Mouse (Mus musculus) hindbrain, embryonic 10.5 days (tissue): Measurements from ENCODE around the gene Tmem101. TPM values are rescaled to one million over a fixed set of nuclear protein-coding genes. Genes with fewer than 3 reads are reported as not detected.

Source experiments
- DNase-seq: peaks from one replicate; pipeline ENCODE4 v3.0.0-alpha.2; 2017; ENCODE audit warnings: low spot score
- H3K27ac ChIP-seq: fragments of 300-500 bp; sonication (generic); 2 replicates; pipeline ENCODE4 v1.5.1; 2016; ENCODE audit warnings: mild to moderate bottlenecking, moderate library complexity
- H3K27me3 ChIP-seq: fragments of 300-500 bp; sonication (generic); 2 replicates; pipeline ENCODE4 v1.6.1; 2016; ENCODE audit warnings: mild to moderate bottlenecking; ENCODE audit not compliant: poor library complexity, insufficient read depth, severe bottlenecking
- H3K36me3 ChIP-seq: fragments of 300-500 bp; sonication (generic); 2 replicates; pipeline ENCODE4 v1.6.1; 2016; ENCODE audit warnings: mild to moderate bottlenecking, moderate library complexity
- H3K4me1 ChIP-seq: fragments of 300-500 bp; sonication (generic); replicated peaks from 2 replicates; pipeline ENCODE4 v1.6.1; 2016; ENCODE audit warnings: mild to moderate bottlenecking
- H3K4me3 ChIP-seq: fragments of 300-500 bp; sonication (generic); 2 replicates; pipeline ENCODE4 v1.5.1; 2016; ENCODE audit warnings: mild to moderate bottlenecking, moderate library complexity
- H3K9me3 ChIP-seq: fragments of 300-500 bp; sonication (generic); 2 replicates; pipeline ENCODE4 v1.6.1; 2016; ENCODE audit warnings: mild to moderate bottlenecking, moderate library complexity
- WGBS: fragments of 180-500 bp; shearing (Covaris S2); methylation state at CpG from one replicate; pipeline ENCODE4 v1.1.7; 2016; 5-methylcytosine and 5-hydroxymethylcytosine counted together
- polyA plus RNA-seq: library from polyadenylated mRNA; unstranded; fragments of >200 nt; fragmentation: Nextera tagmentation; extraction: Ambion mirVana; gene quantifications from 2 replicates; pipeline ENCODE4 v1.2.1, GENCODE M21; 2016

Gene Tmem101
- polyA plus RNA-seq = 36.1 and 41.2 TPM in 2 replicates

GRCm38 (mm10) chr11:102156039-102156785 is at the start of gene Tmem101:
Gene Tmem101 (minus strand): TSS chr11:102156404.
- H3K4me1 ChIP-seq = peaks cover 15% of the 10 kb centered on the region
- H3K36me3 ChIP-seq = peaks cover 36% of the 10 kb centered on the region
- H3K27me3 ChIP-seq = no peaks in the 10 kb centered on the region
- peak within 1 kb of the TSS; percentile 89 for H3K4me3 ChIP-seq
- under 1% methylated on average over 37 of the region's 37 CpGs for whole genome bisulfite sequencing
- no peaks in the 10 kb centered on the region for H3K9me3 ChIP-seq
- peak; percentile 88 for DNase-seq
- H3K27ac ChIP-seq = peak within 1 kb of the TSS; percentile 91

- H3K4me3 ChIP-seq = no peak overlapping the region
- H3K9me3 ChIP-seq = no peaks in the 10 kb centered on the region
- no peaks in the 10 kb centered on the region for H3K27me3 ChIP-seq
- H3K27ac ChIP-seq = no peak overlapping the region
- H3K4me1 ChIP-seq = peaks cover 7% of the 10 kb centered on the region
- H3K36me3 ChIP-seq = peaks cover 98% of the 10 kb centered on the region
- 83% methylated on average over 12 of the region's 12 CpGs for whole genome bisulfite sequencing
- DNase-seq = no peak
Measured at GRCm38 (mm10) chr11:102201408-102201821, 45.2 kb upstream of the Tmem101 start.

GRCm38 (mm10) chr11:102199856-102200255 is 43.7 kb upstream of the Tmem101 start:
- H3K36me3 ChIP-seq = peaks cover 98% of the 10 kb centered on the region
- WGBS = 84% methylated on average over 9 of the region's 9 CpGs

GRCm38 (mm10) chr11:102198245-102198644 is 42.0 kb upstream of the Tmem101 start:
- Histone ChIP-seq H3K27ac (no peak overlapping the region), H3K36me3 (peaks cover 98% of the 10 kb centered on the region), H3K27me3 (no peaks in the 10 kb centered on the region), H3K9me3 (no peaks in the 10 kb centered on the region), H3K4me1 (peaks cover 3% of the 10 kb centered on the region; the same call in 1 of the 2 replicates), H3K4me3 (no peak overlapping the region)
- WGBS = 72% methylated on average over 6 of the region's 6 CpGs
- no peak for DNase-seq

More at GRCm38 (mm10) chr11:102199856-102200255, 43.7 kb upstream of the Tmem101 start:
- Histone ChIP-seq H3K4me3 (no peak overlapping the region), H3K9me3 (no peaks in the 10 kb centered on the region), H3K27ac (no peak overlapping the region), H3K4me1 (peaks cover 3% of the 10 kb centered on the region; the same call in 1 of the 2 replicates), H3K27me3 (no peaks in the 10 kb centered on the region)
- no peak for DNase-seq

- Histone ChIP-seq H3K27ac (no peak overlapping the region), H3K9me3 (no peaks in the 10 kb centered on the region), H3K27me3 (no peaks in the 10 kb centered on the region), H3K36me3 (peaks cover 94% of the 10 kb centered on the region), H3K4me1 (peaks cover 7% of the 10 kb centered on the region), H3K4me3 (no peak overlapping the region)
- WGBS = 87% methylated on average over 21 of the region's 21 CpGs
- DNase-seq = no peak
Measured at GRCm38 (mm10) chr11:102196018-102196797, 40.0 kb upstream of the Tmem101 start.

GRCm38 (mm10) chr11:102193657-102194440 is 37.6 kb upstream of the Tmem101 start:
- no peaks in the 10 kb centered on the region for H3K9me3 ChIP-seq
- no peak overlapping the region for H3K4me3 ChIP-seq
- no peak overlapping the region for H3K27ac ChIP-seq
- peaks cover 27% of the 10 kb centered on the region for H3K4me1 ChIP-seq
- H3K27me3 ChIP-seq = no peaks in the 10 kb centered on the region
- peaks cover 70% of the 10 kb centered on the region for H3K36me3 ChIP-seq
- 88% methylated on average over 9 of the region's 9 CpGs for WGBS
- DNase-seq = no peak

GRCm38 (mm10) chr11:102190848-102191247 is 34.6 kb upstream of the Tmem101 start:
- 52% methylated on average over 4 of the region's 4 CpGs for WGBS
- H3K4me3 ChIP-seq = peak overlapping the region; percentile 72

GRCm38 (mm10) chr11:102189461-102190436 is 33.5 kb upstream of the Tmem101 start, which contains the start of gene G6pc3:
Gene G6pc3 (plus strand): TSS chr11:102189620.
- Histone ChIP-seq H3K27ac (peak within 1 kb of the TSS; percentile 87), H3K27me3 (no peaks in the 10 kb centered on the region), H3K36me3 (peaks cover 30% of the 10 kb centered on the region), H3K4me1 (peaks cover 35% of the 10 kb centered on the region), H3K9me3 (no peaks in the 10 kb centered on the region), H3K4me3 (peak within 1 kb of the TSS; percentile 72)
- 4% methylated on average over 50 of the region's 50 CpGs for WGBS
- peak; percentile 88 for DNase-seq

More at GRCm38 (mm10) chr11:102190848-102191247, 34.6 kb upstream of the Tmem101 start:
- DNase-seq = no peak
- peaks cover 41% of the 10 kb centered on the region for H3K36me3 ChIP-seq
- peaks cover 27% of the 10 kb centered on the region for H3K4me1 ChIP-seq
- no peaks in the 10 kb centered on the region for H3K9me3 ChIP-seq
- H3K27me3 ChIP-seq = no peaks in the 10 kb centered on the region
- H3K27ac ChIP-seq = no peak overlapping the region

- no peak for DNase-seq
- Histone ChIP-seq H3K27me3 (no peaks in the 10 kb centered on the region), H3K9me3 (no peaks in the 10 kb centered on the region), H3K27ac (peak overlapping the region; percentile 87), H3K4me3 (peak overlapping the region; percentile 72), H3K4me1 (peaks cover 39% of the 10 kb centered on the region), H3K36me3 (peaks cover 23% of the 10 kb centered on the region)
- 70% methylated on average over 6 of the region's 6 CpGs for WGBS
Measured at GRCm38 (mm10) chr11:102188980-102189379, 32.8 kb upstream of the Tmem101 start.

- H3K36me3 ChIP-seq = peaks cover 21% of the 10 kb centered on the region
- H3K4me1 ChIP-seq = peaks cover 47% of the 10 kb centered on the region
- H3K4me3 ChIP-seq = no peak overlapping the region
- no peak overlapping the region for H3K27ac ChIP-seq
- DNase-seq = no peak
- no peaks in the 10 kb centered on the region for H3K27me3 ChIP-seq
- 86% methylated on average over 1 of the region's 1 CpGs for WGBS
- no peaks in the 10 kb centered on the region for H3K9me3 ChIP-seq
Measured at GRCm38 (mm10) chr11:102186235-102186634, 30.0 kb upstream of the Tmem101 start.

- Histone ChIP-seq H3K27ac (peak overlapping the region; percentile 97), H3K9me3 (no peaks in the 10 kb centered on the region), H3K36me3 (peaks cover 26% of the 10 kb centered on the region), H3K27me3 (no peaks in the 10 kb centered on the region), H3K4me1 (peaks cover 42% of the 10 kb centered on the region), H3K4me3 (peak overlapping the region; percentile 97)
- WGBS = 69% methylated on average over 3 of the region's 3 CpGs
- no peak for DNase-seq
Measured at GRCm38 (mm10) chr11:102185677-102186076, 29.5 kb upstream of the Tmem101 start.
